Mouse (Mus musculus) midbrain, postnatal 0 days (tissue): ENCODE results near the gene Rap1gap. TPM values are rescaled to one million over a fixed set of nuclear protein-coding genes. Genes with fewer than 3 reads are reported as not detected.

Experiments
- ATAC-seq: fragments of 200-750 bp; cut with Nextera tagmentation; 2 replicates; pipeline ENCODE4 v1.8.0; 2017; ENCODE audit warnings: moderate number of reproducible peaks, mild to moderate bottlenecking, moderate TSS enrichment, moderate library complexity; ENCODE audit not compliant: low FRiP score
- DNase-seq: peaks from one replicate; pipeline ENCODE4 v3.0.0-alpha.2; 2015; ENCODE audit warnings: low spot score
- H3K27ac ChIP-seq: fragments of 300-500 bp; sonication (generic); 2 replicates; pipeline ENCODE4 v1.5.1; 2014; ENCODE audit warnings: low read depth, mild to moderate bottlenecking, low read length, mixed read lengths
- H3K27me3 ChIP-seq: fragments of 300-500 bp; sonication (generic); 2 replicates; pipeline ENCODE4 v1.6.1; 2014; ENCODE audit warnings: low read length, control low read depth, mixed read lengths; ENCODE audit not compliant: insufficient read depth
- H3K36me3 ChIP-seq: fragments of 300-500 bp; sonication (generic); 2 replicates; pipeline ENCODE4 v1.6.1; 2014; ENCODE audit warnings: low read length, control low read depth, mixed read lengths; ENCODE audit not compliant: insufficient read depth
- H3K4me1 ChIP-seq: fragments of 300-500 bp; sonication (generic); 2 replicates; pipeline ENCODE4 v1.6.1; 2014; ENCODE audit warnings: mild to moderate bottlenecking, control low read depth, antibody characterized with exemption, low read length, mixed read lengths; ENCODE audit not compliant: insufficient read depth
- H3K4me2 ChIP-seq: fragments of 300-500 bp; sonication (generic); 2 replicates; pipeline ENCODE4 v1.6.1; 2014; ENCODE audit warnings: low read depth, mild to moderate bottlenecking, low read length, mixed read lengths; ENCODE audit not compliant: poor library complexity, severe bottlenecking
- H3K4me3 ChIP-seq: fragments of 300-500 bp; sonication (generic); 2 replicates; pipeline ENCODE4 v1.5.1; 2014; ENCODE audit warnings: low read depth, mild to moderate bottlenecking, low read length, moderate library complexity
- H3K9ac ChIP-seq: fragments of 300-500 bp; sonication (generic); replicated peaks from 2 replicates; pipeline ENCODE4 v1.6.1; 2014; ENCODE audit warnings: mild to moderate bottlenecking, low read length, moderate library complexity, mixed read lengths; ENCODE audit not compliant: poor library complexity, severe bottlenecking
- H3K9me3 ChIP-seq: fragments of 300-500 bp; sonication (generic); 2 replicates; pipeline ENCODE4 v1.6.1; 2016; ENCODE audit warnings: low read length, control low read depth
- CTCF ChIP-seq: IDR thresholded peaks from 2 replicates; pipeline ENCODE4 v1.5.1; 2016; ENCODE audit warnings: antibody characterized with exemption, mild to moderate bottlenecking
- WGBS: fragments of 180-500 bp; shearing (Covaris S2); extraction: QIAGEN DNeasy Blood & Tissue Kit; methylation state at CpG from one replicate; pipeline ENCODE4 v1.1.7; 2014; 5-methylcytosine and 5-hydroxymethylcytosine counted together
- polyA plus RNA-seq: library from polyadenylated mRNA; unstranded; fragments of >200 nt; fragmentation: Nextera tagmentation; extraction: Ambion mirVana; gene quantifications from 2 replicates; pipeline ENCODE4 v1.2.1, GENCODE M21; 2015
- total RNA-seq: library from RNA; depleted of rRNA; stranded (reverse); fragments of >200 nt; gene quantifications from 2 replicates; pipeline ENCODE4 v1.2.3, GENCODE M21; 2014

Rap1gap gene
- total and polyA plus RNA-seq, 2 experiments from 2014 or later: 115 to 270 TPM

- DNase-seq: no peak
- 71% methylated on average over 13 of the region's 13 CpGs for WGBS
Observed at GRCm38 (mm10) chr4:137671711-137672500, 7.4 kb downstream of the Rap1gap start.

GRCm38 (mm10) chr4:137675566-137675965, 11.0 kb downstream of the Rap1gap start:
- no peak overlapping the region for H3K27ac ChIP-seq
- no peak overlapping the region for H3K4me3 ChIP-seq
- no peak overlapping the region for H3K9ac ChIP-seq
- no peak overlapping the region for H3K4me2 ChIP-seq
- ATAC-seq (no peak), DNase-seq (no peak)
- H3K9me3 ChIP-seq: no peaks in the 10 kb centered on the region
- H3K4me1 ChIP-seq: peaks cover 7% of the 10 kb centered on the region
- H3K36me3 ChIP-seq: no peaks in the 10 kb centered on the region
- H3K27me3 ChIP-seq: no peaks in the 10 kb centered on the region
- 49% methylated on average over 7 of the region's 7 CpGs for WGBS
- no peak for TF ChIP-seq CTCF

More at GRCm38 (mm10) chr4:137671711-137672500, 7.4 kb downstream of the Rap1gap start:
- no peak for ATAC-seq
- H3K9ac ChIP-seq: no peak overlapping the region
- no peak overlapping the region; the same call in 1 of the 2 replicates for H3K27ac ChIP-seq
- no peaks in the 10 kb centered on the region for H3K36me3 ChIP-seq
- no peaks in the 10 kb centered on the region for H3K27me3 ChIP-seq
- no peak for TF ChIP-seq CTCF
- no peak overlapping the region for H3K4me3 ChIP-seq
- H3K9me3 ChIP-seq: no peaks in the 10 kb centered on the region
- peaks cover 14% of the 10 kb centered on the region for H3K4me1 ChIP-seq
- no peak overlapping the region for H3K4me2 ChIP-seq

GRCm38 (mm10) chr4:137676057-137676456, 11.5 kb downstream of the Rap1gap start:
- H3K9me3 ChIP-seq: no peaks in the 10 kb centered on the region
- H3K27me3 ChIP-seq: no peaks in the 10 kb centered on the region
- no peak overlapping the region for H3K9ac ChIP-seq
- 14% methylated on average over 9 of the region's 11 CpGs for WGBS
- peak; percentile 82 for DNase-seq
- H3K36me3 ChIP-seq: no peaks in the 10 kb centered on the region
- ATAC-seq: 0 out of 2 replicates have a peak, but pooled peaks have one; percentile 13
- H3K4me1 ChIP-seq: peaks cover 11% of the 10 kb centered on the region
- H3K27ac ChIP-seq: no peak overlapping the region
- no peak overlapping the region for H3K4me2 ChIP-seq
- peak; percentile 90 for TF ChIP-seq CTCF
- no peak overlapping the region for H3K4me3 ChIP-seq

DNA sequence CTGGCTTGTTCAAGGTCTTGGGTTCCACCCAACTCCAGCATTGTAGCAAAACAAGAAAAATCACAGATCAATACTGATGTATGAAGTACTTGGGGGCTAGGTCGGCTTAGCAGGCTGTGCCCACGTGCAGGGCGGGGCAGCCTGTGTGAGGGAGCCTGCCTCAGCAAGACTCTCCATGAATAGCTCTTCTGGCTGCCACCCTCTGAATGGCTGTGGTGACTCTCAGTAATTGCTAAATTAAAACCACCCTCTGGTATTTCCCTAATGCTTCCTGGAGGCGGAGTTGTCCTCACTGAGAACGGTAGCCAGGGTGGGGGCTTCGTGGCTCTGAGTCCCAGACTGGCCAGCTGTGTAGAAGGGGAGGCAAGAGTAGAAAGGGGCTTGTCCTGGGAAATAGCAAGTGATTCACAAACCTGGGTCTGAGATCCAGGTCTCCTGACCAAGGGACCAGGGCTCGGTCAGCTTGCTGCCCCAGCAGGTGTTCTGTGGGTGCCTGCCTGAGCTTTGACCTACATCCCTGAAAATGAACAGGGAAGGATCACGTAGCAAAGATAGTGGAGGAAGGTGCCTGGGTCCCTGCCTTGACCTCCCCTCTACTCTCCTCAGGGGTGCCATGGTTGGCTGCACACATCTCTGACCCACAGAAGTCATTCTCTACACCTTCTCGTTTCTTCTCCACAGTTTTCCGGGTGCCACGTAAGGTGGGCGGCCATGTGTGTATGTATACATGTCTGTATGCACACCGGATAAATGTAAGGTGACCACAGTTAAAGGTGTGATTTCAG, 12.4 kb downstream of the Rap1gap start:
- Histone ChIP-seq H3K9ac (no peak overlapping the region), H3K36me3 (no peaks in the 10 kb centered on the region), H3K27me3 (no peaks in the 10 kb centered on the region), H3K27ac (no peak overlapping the region), H3K4me2 (no peak overlapping the region), H3K9me3 (no peaks in the 10 kb centered on the region), H3K4me3 (no peak overlapping the region), H3K4me1 (peaks cover 17% of the 10 kb centered on the region)
- ATAC-seq: no peak
- DNase-seq: no peak
- WGBS: 62% methylated on average over 13 of the region's 13 CpGs
- no peak for TF ChIP-seq CTCF

DNA sequence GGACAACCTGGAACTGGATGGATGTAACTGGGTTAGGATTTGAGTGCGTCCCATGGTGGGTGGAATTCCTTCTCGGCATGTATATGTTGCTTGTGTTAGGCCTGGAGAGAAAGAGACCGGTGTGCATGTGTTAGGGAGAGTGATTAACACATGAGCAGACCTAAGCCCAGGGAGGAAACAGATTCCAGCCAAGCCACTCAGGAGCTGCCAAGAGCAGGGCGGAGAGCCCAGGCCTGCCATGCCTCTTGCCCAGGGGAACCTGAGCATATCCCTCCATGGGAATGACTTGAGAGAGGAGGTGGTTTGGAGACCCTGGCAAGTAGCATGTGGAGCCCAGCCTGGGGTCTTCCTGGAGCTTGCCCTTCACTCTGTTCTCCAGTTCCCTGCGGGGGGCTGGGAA, 13.4 kb downstream of the Rap1gap start:
- Histone ChIP-seq H3K27me3 (no peaks in the 10 kb centered on the region), H3K4me2 (no peak overlapping the region), H3K27ac (no peak overlapping the region), H3K36me3 (no peaks in the 10 kb centered on the region), H3K9me3 (no peaks in the 10 kb centered on the region), H3K4me1 (peaks cover 17% of the 10 kb centered on the region), H3K9ac (no peak overlapping the region), H3K4me3 (no peak overlapping the region)
- TF ChIP-seq CTCF: no peak
- DNase-seq: peak; percentile 55
- ATAC-seq: no peak
- 73% methylated on average over 5 of the region's 5 CpGs for WGBS

DNA sequence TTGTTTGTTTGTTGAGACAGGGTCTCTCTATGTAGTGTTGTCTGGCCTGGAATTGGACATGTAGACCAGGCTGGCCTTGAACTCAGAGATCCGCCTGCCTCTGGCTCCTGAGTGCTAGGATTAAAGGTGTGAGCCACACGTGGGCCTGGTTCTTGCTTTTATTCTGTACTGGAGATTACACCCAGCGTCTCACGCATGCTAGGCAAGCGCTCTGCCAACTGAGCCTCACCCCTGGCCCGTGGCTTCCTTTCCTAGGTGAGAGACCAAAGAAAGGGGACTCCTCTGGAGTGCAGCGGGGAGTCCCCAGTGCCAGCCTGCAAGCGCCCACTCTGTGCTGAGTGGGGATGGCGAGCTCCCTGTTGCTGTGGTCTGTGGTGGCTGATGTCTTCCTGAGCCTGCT, 14.0 kb downstream of the Rap1gap start:
- no peak for DNase-seq
- Histone ChIP-seq H3K4me3 (no peak overlapping the region), H3K27me3 (no peaks in the 10 kb centered on the region), H3K27ac (no peak overlapping the region), H3K4me1 (peaks cover 17% of the 10 kb centered on the region), H3K9ac (no peak overlapping the region), H3K36me3 (no peaks in the 10 kb centered on the region), H3K4me2 (no peak overlapping the region), H3K9me3 (no peaks in the 10 kb centered on the region)
- TF ChIP-seq CTCF: no peak
- ATAC-seq: no peak
- WGBS: 74% methylated on average over 9 of the region's 9 CpGs
